Mouse (Mus musculus) gastrocnemius, adult 18-20 months (tissue): ENCODE measurements around the gene Rsu1. TPM values are rescaled to one million over a fixed set of nuclear protein-coding genes. Genes with fewer than 3 reads are reported as not detected.

Experiments used
- DNase-seq: peaks from one replicate; pipeline ENCODE4 v3.0.0; 2021; ENCODE audit warnings: low spot score
- long read RNA-seq, 2 experiments: library from polyadenylated mRNA; stranded (forward); transcript quantifications; one replicate each; pipeline ENCODE4 v2.0.0; 2021
- total RNA-seq, 2 experiments: library from RNA; stranded (reverse); gene quantifications; 2 replicates each; pipeline ENCODE4 v1.2.3; 2021

Rsu1 gene
- 10 to 100 TPM; 29.2 to 30.5 TPM for total RNA-seq
- long read RNA-seq, experiment 1, transcript Rsu1-201 (9 exons, 1,546 nt) = major isoform, 45 of 47 reads
- long read RNA-seq, experiment 1, partial matches to known transcripts = 0 of 47 reads
- long read RNA-seq, experiment 1, other reads (novel, unspliced or antisense) = 1 of 47 reads
- long read RNA-seq, experiment 2, transcript Rsu1-201 (9 exons, 1,546 nt) = major isoform, 30 of 34 reads
- long read RNA-seq, experiment 2, partial matches to known transcripts = 2 of 34 reads
- long read RNA-seq, experiment 2, other reads (novel, unspliced or antisense) = 2 of 34 reads

- peak; percentile 99 for DNase-seq
These were observed at the start of gene Rsu1 for GRCm38 (mm10) chr2:13271165-13271957. Gene Rsu1 (minus strand): TSS chr2:13271415.

DNA sequence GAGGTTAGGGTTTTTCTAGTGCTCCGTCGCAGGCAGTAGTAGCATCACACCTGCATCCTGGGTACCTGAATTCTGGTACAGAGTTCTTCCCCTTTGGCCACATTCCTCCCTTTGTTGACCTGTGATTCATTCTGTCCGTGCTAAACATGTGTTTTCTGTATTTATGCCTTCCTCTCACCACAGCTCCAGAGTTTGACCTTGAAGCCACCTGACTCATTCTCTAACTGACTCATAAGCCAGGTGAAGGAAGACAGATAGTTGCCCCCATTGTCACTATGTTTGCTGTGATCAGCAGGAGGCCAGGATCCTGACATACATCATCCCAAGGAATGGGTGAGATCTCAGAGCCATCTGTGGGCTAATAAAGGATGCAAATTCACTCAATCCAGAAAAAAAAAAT lies 32.2 kb upstream of the Rsu1 start:
- no peak for DNase-seq

- no peak for DNase-seq
These were observed 27.8 kb upstream of the Rsu1 start for GRCm38 (mm10) chr2:13299031-13299430.

GRCm38 (mm10) chr2:13297733-13298132 lies 26.5 kb upstream of the Rsu1 start:
- DNase-seq = no peak

DNA sequence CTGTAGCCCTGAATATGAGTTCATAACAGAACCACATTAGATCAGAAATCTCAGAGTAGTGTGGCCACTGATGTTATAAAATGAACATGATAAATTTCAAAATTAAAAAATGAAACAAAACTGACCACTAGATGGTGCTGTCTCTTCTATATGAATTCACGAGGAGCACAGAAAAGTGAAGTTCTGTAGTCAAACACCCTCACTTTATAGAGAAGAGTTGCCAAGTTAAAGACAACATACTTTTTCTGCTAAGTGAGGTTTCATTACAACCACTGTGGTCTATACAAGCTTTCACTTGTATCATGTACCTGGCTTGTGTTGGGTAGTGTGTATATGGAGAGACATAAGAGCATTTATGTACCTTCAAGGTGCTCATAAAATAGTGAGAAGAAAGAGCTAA lies 19.4 kb upstream of the Rsu1 start:
- peak; percentile 36 for DNase-seq

DNA sequence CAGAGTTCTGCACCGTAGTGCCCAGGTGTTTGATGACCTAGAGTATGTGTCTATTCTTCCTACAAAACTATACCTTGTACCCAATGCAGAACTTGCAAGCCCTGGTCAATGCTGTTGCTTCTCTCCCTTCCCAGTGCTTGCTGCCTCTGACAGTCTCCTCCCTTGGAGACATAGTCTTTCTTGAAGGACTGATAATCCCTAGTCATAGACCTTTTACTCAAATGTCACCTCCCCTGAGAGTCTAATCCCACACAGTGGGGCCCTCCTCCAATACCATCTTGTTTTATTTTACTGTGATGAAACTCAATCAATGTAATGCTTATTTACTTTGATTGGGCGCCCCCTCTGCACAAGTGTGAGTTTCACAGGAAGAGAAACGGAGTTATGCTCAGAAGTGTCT lies 18.9 kb upstream of the Rsu1 start:
- DNase-seq = no peak

DNA sequence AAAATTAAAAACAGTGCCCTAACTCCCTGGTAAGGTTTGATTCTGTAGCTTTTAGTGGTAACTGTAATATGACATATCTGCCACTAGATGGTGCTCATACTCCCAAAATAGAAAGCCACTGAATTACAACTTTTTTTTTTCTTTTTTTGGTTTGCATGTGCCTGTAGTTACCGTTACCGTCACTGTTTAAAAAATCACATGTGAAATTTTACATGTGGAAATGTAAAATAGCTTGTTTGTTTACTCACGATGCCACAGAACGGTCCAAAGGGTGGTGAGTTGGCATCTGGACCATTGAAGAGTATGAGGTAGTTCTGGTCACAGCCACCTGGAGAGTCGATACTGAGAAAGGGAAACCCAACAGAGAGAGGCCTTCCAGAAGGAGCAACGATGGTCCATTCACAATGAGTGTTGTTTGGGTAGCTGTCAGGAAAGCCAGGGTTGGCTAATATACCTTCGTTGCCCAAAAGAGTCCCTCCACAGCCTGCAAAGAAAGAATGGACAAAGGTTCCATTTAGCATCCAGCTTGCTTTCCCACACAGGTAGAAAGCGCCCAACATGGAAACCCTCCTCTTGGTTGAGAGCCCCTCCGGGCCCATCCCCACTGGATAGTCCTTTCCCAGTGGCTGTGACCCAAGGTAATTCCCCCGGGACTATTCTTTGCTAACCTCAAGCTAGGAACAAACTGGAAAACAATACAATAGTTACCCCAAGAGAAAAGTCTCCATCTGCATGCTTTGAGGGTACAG lies 7.1 kb upstream of the Rsu1 start:
- DNase-seq = peak; percentile 9

DNA sequence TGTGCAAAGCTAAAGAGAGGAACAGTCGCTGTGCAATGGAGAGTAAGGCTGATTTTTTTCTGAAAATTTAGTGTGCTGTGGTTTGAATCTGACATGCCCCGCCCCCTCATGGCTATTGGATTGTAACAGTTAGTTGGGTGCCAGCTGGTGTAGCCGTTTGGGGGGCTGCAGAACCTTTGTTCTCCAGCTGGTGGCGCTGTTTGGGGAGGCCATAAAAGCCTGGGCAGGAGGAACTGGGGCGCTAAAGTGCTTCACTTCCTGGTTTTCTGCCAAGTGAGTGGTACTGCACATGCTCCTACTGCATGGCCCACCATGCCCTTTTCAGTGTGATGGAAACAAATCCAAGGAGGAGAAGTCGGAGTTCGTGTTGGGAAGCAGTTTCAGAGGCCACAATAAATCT lies 4.7 kb upstream of the Rsu1 start:
- DNase-seq = no peak

DNA sequence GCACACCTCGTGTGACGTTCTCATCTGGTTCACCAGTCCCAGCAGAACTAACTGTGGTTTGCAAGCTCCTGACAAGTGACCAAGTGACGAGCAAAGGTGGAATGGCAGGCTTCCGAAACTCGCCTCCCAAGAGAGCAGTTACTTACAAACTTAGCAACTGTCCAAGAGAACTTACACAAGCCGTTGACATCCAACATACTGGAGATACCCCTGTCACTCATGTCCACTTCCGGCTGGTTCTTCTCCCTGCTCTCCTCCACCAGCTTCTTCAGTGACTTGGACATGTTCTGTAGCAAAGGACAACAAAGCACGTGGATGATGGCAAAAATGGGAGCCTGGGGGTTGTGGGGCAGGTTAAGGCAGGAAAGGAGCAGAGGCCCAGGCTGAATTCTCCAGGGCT lies 479 bp downstream of the Rsu1 start:
- no peak for DNase-seq

- no peak for DNase-seq
These were observed 2.4 kb downstream of the Rsu1 start for GRCm38 (mm10) chr2:13268681-13269293.

DNA sequence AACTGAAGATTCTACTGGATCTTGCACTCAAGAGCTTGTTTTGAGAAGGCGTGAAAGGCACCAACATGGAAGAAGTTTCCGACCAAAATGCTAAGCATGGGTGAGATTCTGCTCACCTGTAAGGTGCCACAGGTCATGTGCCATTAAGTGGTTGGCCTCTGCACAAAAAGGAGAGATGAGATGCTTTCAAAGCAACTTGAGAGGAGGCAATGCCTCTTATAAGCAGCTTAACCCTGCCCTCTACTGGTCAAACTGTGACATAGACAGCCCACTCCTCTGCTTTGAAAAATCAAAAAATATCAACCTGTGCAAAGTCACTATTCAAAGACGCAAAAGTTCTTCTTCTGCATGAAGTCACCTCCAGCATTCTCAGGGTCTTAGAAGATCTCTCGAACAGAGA lies 6.3 kb downstream of the Rsu1 start:
- DNase-seq = peak; percentile 12

- no peak for DNase-seq
These were observed 8.1 kb downstream of the Rsu1 start for GRCm38 (mm10) chr2:13263150-13263549.

DNA sequence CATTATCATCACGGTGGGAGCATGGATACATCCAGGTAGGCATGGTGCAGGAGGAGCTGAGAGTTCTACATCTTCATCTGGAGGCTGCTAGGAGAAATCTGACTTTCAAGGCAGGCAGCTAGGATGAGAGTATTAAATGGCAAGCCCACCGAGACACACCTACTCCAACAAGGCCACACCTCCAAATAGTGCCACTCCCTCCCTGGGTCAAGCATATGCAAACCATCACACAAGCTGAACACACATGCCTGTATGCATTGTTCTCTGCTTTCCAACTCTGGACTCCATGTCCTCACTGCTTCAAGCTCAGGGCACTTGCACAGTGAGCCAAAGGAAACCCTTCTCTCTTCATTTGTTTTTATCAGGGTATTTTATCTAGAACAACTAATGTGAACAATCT lies 12.6 kb downstream of the Rsu1 start:
- DNase-seq = no peak

- no peak for DNase-seq
These were observed 30.5 kb downstream of the Rsu1 start for GRCm38 (mm10) chr2:13240711-13241110.

DNA sequence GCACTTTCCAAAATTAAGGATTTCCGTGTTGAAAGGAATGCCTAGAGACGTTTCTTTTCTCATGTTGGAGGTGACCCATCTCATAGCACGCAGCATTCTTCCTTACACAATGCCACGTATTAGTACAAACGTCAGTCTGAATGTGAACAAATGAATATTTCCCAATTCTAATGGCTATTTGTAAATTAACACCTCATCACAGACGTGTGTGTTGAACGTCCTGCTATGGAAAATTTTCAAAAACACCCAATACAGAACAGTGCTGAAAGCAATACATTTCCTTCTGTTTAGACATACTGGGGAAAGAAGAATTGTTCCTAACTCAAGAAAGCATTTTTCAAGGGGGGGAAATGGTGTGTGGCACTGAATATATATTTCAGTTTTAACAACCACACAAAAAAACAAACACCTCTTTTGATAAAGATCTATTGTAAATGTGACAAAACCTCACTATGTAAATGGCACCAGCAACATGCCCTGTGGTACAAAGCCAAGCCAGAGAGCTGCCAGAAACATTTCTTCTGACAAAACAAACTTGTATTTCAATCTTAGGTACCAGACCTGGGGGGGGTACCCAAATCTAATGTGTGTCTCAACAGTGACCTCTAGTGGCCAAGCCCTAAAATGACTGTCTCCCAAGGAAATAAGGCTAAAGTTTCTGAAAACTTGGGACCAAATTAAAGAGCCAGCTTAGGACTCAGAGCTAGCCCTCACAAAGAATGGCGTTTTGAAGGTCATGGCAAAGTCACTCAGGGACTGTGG lies 33.9 kb downstream of the Rsu1 start:
- DNase-seq = peak; percentile 63

- peak; percentile 42 for DNase-seq
These were observed 35.5 kb downstream of the Rsu1 start for GRCm38 (mm10) chr2:13235696-13236095.

DNA sequence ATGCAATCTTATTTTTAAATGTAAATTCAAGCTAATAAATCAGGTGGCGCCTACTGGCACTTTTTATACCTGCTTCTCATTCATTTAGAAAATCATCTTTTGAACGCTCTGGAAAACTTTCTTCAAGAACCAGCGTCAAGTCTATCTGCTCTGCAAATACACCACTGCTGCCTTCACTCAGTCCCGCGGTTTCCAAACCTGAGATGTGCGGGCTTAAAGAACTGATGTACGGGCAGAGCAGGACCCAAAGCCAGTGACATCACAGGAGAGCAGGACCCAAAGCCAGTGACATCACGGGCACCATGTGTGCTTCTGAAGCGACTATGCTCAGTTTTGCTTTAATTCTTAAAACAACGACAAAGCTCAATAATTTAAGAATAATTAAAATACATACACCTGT lies 36.4 kb downstream of the Rsu1 start:
- no peak for DNase-seq

- no peak for DNase-seq
These were observed 37.3 kb downstream of the Rsu1 start for GRCm38 (mm10) chr2:13233902-13234301.

- DNase-seq = no peak
These were observed 37.9 kb downstream of the Rsu1 start for GRCm38 (mm10) chr2:13233254-13233835.

DNA sequence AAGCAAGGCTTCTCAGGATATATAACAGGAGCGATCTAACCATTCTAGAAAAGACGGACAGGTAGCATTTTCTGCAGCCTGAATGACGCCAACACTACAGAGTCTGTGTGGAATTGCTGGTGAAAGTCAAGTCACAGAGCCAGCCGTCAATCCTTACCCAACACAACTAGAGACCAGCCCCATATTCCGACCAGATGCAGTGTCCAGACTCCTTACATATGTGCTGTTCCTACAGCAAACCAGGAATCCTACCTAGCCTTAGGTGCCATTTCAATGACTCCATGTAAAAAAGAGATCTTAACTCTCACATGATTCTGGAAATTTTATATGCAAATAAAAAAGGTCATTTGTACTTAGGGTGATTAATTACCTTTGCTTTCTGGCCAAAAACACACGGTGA lies 38.9 kb downstream of the Rsu1 start:
- no peak for DNase-seq

GRCm38 (mm10) chr2:13229686-13230085 lies 41.5 kb downstream of the Rsu1 start:
- DNase-seq = no peak
